Mouse (Mus musculus) small intestine, adult 2 months (tissue): ENCODE results near the gene Treml2. TPM values are rescaled to one million over a fixed set of nuclear protein-coding genes. Genes with fewer than 3 reads are reported as not detected.

ENCODE experiments used
- H3K27ac ChIP-seq: fragments of 200-500 bp; 2 replicates; pipeline ENCODE4 v1.5.1; 2012; ENCODE audit warnings: low read depth, low read length, control low read depth, inconsistent platforms; ENCODE audit not compliant: insufficient read depth
- H3K27me3 ChIP-seq: fragments of 200-500 bp; 2 replicates; pipeline ENCODE4 v1.6.1; 2012; ENCODE audit warnings: mild to moderate bottlenecking, moderate library complexity, low read length, inconsistent platforms; ENCODE audit not compliant: control insufficient read depth, insufficient read depth
- H3K36me3 ChIP-seq: fragments of 200-500 bp; 2 replicates; pipeline ENCODE4 v1.6.1; 2012; ENCODE audit warnings: mild to moderate bottlenecking, low read length, control low read depth, inconsistent platforms; ENCODE audit not compliant: control insufficient read depth, insufficient read depth
- H3K4me1 ChIP-seq: fragments of 200-500 bp; 2 replicates; pipeline ENCODE4 v1.6.1; 2012; ENCODE audit warnings: low read length, inconsistent platforms, mixed read lengths; ENCODE audit not compliant: control insufficient read depth, insufficient read depth, insufficient read length
- H3K4me3 ChIP-seq: fragments of 200-500 bp; 2 replicates; pipeline ENCODE4 v1.5.1; 2012; ENCODE audit warnings: low read depth, mild to moderate bottlenecking, control low read depth, inconsistent platforms, low read length, moderate library complexity
- CTCF ChIP-seq: fragments of 200-500 bp; IDR thresholded peaks from 2 replicates; pipeline ENCODE4 v1.5.1; 2012; ENCODE audit warnings: low read depth, mild to moderate bottlenecking, control low read depth, inconsistent platforms, low read length, moderate library complexity, mixed read lengths; ENCODE audit not compliant: insufficient replicate concordance, insufficient read length; ENCODE audit errors: extremely low read depth
- POLR2A ChIP-seq: fragments of 200-500 bp; IDR thresholded peaks from 2 replicates; pipeline ENCODE4 v1.6.1; 2012; ENCODE audit warnings: low read depth, mild to moderate bottlenecking, control low read depth, inconsistent platforms, low read length, moderate library complexity
- WGBS: fragments of 180-500 bp; shearing (Covaris S2); methylation state at CpG from one replicate; pipeline ENCODE4 v1.1.7; 2018; 5-methylcytosine and 5-hydroxymethylcytosine counted together
- polyA plus RNA-seq: library from polyadenylated mRNA; depleted of rRNA; stranded (reverse); fragments of >200 nt; gene quantifications from 2 replicates; pipeline ENCODE4 v1.2.3, GENCODE M21; 2012; rRNA removed

The Treml2 gene
- polyA plus RNA-seq, result 1.2 and 2.4 TPM in 2 replicates

GRCm38 (mm10) chr17:48299203-48299602, at the start of gene Treml2:
TSS of gene Treml2 (plus strand) at chr17:48299498.
- WGBS, result 56% methylated on average over 2 of the region's 4 CpGs
- peaks cover 6% of the 10 kb centered on the region for H3K4me1 ChIP-seq
- H3K4me3 ChIP-seq, result peak within 1 kb of the TSS; percentile 52
- peak within 1 kb of the TSS; percentile 17; the same call in 1 of the 2 replicates for H3K27ac ChIP-seq
- TF ChIP-seq POLR2A, result no peak
- no peak for TF ChIP-seq CTCF
- no peaks in the 10 kb centered on the region for H3K36me3 ChIP-seq
- H3K27me3 ChIP-seq, result no peaks in the 10 kb centered on the region

DNA sequence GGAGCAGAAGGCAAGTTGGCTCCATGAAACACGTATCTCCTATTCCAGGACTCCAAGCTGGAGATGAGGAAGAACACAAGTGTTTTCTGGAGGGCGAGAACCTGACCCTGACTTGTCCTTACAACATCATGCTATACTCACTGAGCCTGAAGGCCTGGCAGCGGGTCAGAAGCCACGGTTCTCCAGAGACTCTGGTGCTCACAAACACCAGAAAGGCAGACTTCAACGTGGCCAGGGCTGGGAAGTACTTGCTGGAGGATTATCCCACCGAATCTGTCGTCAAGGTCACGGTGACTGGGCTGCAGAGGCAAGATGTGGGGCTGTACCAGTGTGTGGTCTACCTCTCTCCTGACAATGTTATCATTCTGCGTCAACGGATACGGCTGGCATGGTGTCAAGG, 49.8 kb upstream of the Treml2 start:
- H3K4me1 ChIP-seq, result no peaks in the 10 kb centered on the region
- no peaks in the 10 kb centered on the region for H3K36me3 ChIP-seq
- H3K27ac ChIP-seq, result no peak overlapping the region
- H3K4me3 ChIP-seq, result no peak overlapping the region
- no peaks in the 10 kb centered on the region for H3K27me3 ChIP-seq
- WGBS, result 55% methylated on average over 11 of the region's 11 CpGs
- TF ChIP-seq POLR2A, result no peak
- no peak for TF ChIP-seq CTCF

DNA sequence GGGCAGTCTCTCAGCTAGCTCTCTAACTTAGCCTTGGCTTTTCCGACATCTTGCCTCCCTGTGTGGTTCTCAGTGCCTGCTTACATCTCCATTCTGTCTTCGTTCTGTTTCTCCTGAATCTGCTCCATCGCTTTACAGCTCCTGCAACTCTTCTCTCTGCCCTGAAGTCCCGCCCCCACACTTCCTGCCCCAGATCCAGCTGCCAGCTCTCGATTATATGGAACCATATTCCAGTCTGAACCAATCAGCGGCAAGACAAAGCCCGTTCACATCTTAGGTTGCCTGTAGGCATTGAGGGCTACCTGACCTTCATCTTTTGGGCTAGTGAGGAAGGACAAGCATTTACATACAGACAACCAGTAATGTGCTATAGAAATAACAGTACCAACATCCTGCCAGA, 48.7 kb upstream of the Treml2 start:
- Histone ChIP-seq H3K27me3 (no peaks in the 10 kb centered on the region), H3K4me1 (no peaks in the 10 kb centered on the region), H3K27ac (no peak overlapping the region), H3K4me3 (no peak overlapping the region), H3K36me3 (no peaks in the 10 kb centered on the region)
- WGBS, result 85% methylated on average over 7 of the region's 7 CpGs
- TF ChIP-seq CTCF (no peak), POLR2A (no peak)

DNA sequence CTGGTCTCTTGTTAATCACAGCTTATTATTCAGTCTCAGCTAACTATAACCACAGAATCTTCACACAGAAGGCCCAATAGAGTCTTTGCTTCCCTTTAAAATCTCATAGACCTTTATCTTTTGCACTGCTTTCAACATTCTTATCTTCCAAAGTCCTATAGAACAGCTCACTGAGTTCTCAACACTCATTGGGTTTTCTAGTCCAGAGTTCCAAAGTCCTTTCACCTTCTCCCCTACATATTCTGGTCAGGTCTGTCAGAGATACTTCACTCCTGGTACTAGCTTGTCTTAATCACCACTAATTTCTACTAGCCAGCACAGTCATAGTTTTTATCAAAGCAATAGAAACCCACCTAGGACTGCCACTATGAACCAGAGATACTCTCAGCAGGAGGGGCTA, 42.7 kb upstream of the Treml2 start:
- Histone ChIP-seq H3K4me3 (no peak overlapping the region), H3K27ac (no peak overlapping the region), H3K27me3 (no peaks in the 10 kb centered on the region), H3K36me3 (no peaks in the 10 kb centered on the region), H3K4me1 (peaks cover 4% of the 10 kb centered on the region; the same call in 1 of the 2 replicates)
- TF ChIP-seq POLR2A (no peak), CTCF (no peak)

DNA sequence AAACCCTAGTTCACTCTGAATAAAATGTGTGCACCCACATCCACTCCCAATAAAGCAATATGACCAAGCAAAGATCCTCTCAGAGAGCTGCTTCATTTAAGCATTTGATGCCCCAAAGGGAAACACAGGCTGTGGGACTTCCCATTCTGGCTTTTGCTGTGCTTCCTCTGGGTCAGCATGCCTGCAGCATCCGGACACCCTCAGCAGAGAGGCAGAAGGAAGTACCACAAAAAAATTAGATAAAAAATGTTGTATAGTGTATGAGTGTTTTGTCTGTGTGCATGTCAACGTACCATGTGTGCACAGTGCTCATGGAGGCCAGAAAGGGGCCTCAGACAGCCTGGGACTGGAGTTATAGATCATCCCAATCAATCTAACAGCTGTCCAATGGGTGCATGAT, 37.4 kb upstream of the Treml2 start:
- Histone ChIP-seq H3K4me1 (peaks cover 15% of the 10 kb centered on the region; the same call in 1 of the 2 replicates), H3K27ac (no peak overlapping the region), H3K36me3 (no peaks in the 10 kb centered on the region), H3K27me3 (no peaks in the 10 kb centered on the region), H3K4me3 (no peak overlapping the region)
- TF ChIP-seq CTCF (no peak), POLR2A (no peak)
- WGBS, result 65% methylated on average over 2 of the region's 2 CpGs

DNA sequence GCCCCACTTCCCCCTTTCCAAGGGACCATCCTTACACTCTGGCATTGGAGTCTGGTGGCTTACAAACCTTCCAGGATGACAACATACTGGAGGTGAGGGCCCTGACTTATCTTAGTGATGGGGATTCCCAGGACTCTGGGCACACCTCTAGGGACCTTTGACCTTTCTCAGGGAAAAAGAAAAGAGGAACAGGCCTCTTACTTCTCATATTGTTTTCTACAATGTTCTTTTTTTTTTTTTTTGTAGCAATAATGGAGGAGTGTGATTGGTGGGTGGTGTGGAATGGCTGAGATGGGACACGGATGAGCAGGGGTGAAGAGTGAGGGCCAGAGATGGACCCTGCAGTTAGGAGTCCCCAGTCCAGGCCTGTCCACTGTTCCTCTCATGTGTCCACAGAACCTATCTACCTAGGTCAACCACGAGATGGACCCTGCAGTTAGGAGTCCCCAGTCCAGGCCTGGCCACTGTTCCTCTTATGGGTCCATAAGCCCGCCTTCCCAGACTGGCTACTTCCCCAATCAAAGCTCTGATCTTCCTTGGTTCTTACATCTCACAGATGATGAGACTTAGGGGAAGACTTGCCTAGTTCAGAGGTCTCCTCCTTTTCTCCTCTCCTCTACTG, 35.4 kb upstream of the Treml2 start, which contains the start of gene Treml4:
Gene Treml4, plus strand, starts transcription at position 555 of the 622 bp plus-strand sequence.
- Histone ChIP-seq H3K4me3 (no peak within 1 kb of the TSS), H3K4me1 (peaks cover 19% of the 10 kb centered on the region; the same call in 1 of the 2 replicates), H3K27me3 (no peaks in the 10 kb centered on the region), H3K36me3 (no peaks in the 10 kb centered on the region), H3K27ac (no peak within 1 kb of the TSS)
- 79% methylated on average over 3 of the region's 3 CpGs for WGBS
- TF ChIP-seq POLR2A, result no peak
- TF ChIP-seq CTCF, result no peak

- no peak for TF ChIP-seq CTCF
- TF ChIP-seq POLR2A, result no peak
- Histone ChIP-seq H3K27me3 (no peaks in the 10 kb centered on the region), H3K4me1 (peaks cover 19% of the 10 kb centered on the region; the same call in 1 of the 2 replicates), H3K27ac (no peak overlapping the region), H3K36me3 (no peaks in the 10 kb centered on the region), H3K4me3 (no peak overlapping the region)
- 90% methylated on average over 7 of the region's 7 CpGs for WGBS
Measured at GRCm38 (mm10) chr17:48264662-48265061, 34.6 kb upstream of the Treml2 start.
